Mouse (Mus musculus): ENCODE data around the gene Stap2. TPM values are rescaled to one million over a fixed set of nuclear protein-coding genes. Genes with fewer than 3 reads are reported as not detected.

The Stap2 gene
- polyA plus RNA-seq, 1 experiment from 2014 or later = 6.5 TPM

DNA sequence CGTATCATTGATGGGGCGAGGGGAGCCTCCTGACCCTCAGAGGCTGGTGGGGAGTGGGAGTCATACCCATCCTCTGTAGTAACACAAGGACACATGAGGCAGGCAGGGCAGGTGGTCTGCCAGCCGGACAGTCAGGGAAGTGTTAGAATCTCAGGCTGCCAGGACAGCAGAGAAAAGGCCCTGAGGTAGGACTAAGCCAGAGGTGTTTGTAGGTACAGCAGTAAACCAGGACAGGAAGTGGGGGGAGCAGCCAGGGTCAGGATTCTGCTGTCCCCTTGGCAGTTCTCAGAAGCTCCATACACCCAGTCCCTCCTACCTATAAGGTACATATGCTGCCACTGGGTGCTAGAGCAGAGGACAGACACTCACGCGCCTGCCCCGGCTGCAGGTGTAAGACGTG lies 43.8 kb downstream of the Stap2 start:
- Histone ChIP-seq H3K4me1 (peaks cover 21% of the 10 kb centered on the region), H3K4me2 (replicated peaks) (no peak overlapping the region), H3K27ac (no peak overlapping the region), H3K36me3 (peaks cover 42% of the 10 kb centered on the region), H3K9me3 (replicated peaks) (no peaks in the 10 kb centered on the region), H3K4me3 (no peak overlapping the region), H3K9ac (no peak overlapping the region), H3K27me3 (no peaks in the 10 kb centered on the region)
- WGBS = 94% methylated on average over 7 of the region's 7 CpGs
- no peak for ATAC-seq (ENCODE audit: low FRiP score)

DNA sequence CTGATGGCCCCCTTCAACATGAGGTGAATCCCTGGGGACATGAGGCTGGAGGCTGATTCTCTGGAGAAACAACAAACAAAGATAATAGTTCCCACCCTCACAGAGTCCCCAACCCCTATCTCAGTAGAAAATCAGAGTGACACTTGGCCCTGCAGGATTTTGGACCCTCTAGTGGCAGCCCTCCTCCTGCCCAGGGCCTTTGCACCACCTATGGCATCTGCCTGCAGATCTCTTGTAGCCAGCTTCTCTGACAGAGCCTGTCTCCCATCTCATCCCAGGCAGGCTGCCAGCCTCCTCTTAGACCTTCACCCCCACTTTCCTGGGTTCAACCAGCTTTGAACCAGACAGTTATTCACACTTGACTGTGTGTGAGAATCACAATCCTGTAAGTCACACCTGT lies 44.6 kb downstream of the Stap2 start:
- Histone ChIP-seq H3K27me3 (no peaks in the 10 kb centered on the region), H3K9ac (no peak overlapping the region), H3K9me3 (replicated peaks) (no peaks in the 10 kb centered on the region), H3K4me3 (no peak overlapping the region), H3K4me1 (peaks cover 30% of the 10 kb centered on the region), H3K36me3 (peaks cover 35% of the 10 kb centered on the region), H3K4me2 (replicated peaks) (no peak overlapping the region), H3K27ac (no peak overlapping the region)
- no peak for ATAC-seq (ENCODE audit: low FRiP score)

DNA sequence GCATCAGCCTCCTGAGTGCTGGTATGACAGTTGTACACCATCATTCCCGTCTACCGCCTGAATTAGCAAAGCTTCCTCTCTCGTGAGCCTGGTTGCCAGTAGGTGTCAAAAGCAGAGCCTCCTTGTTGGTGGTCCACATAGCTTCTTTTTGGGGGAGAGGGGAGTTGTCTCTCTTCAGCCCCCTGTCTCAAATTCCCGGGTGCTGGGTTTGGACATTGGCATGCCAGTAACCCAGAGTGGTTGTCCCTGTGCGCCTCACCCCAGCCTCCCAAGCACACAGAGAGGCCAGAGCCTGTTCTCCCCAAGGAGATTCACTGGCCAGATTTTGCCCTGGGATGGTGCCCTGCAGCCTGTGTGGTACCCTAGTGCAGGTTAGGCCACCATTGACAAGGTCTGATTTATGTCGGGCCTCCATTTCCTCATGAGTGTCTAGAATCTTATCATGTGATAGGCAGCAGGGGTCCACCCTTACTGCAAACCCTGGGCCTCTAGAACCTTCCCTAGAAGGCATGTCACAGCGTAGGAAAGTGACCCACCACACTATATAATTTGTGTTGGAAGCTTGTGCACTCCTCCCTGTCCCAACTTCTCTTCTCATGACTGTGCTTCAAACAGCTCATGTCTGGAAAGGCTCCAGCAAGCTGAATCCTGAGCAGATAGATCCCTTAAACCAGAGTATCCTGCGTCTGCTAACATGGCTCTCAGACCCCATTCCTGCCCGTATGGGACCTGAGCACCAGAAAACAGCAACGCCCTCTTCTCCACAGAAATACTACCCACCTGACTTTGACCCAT lies 45.2 kb downstream of the Stap2 start:
- Histone ChIP-seq H3K4me3 (peak overlapping the region; percentile 51), H3K9ac (peak overlapping the region; percentile 41; the same call in 1 of the 2 replicates), H3K9me3 (replicated peaks) (no peaks in the 10 kb centered on the region), H3K27ac (peak overlapping the region; percentile 92), H3K4me2 (replicated peaks) (peak overlapping the region; percentile 65), H3K4me1 (peaks cover 30% of the 10 kb centered on the region), H3K36me3 (peaks cover 29% of the 10 kb centered on the region), H3K27me3 (no peaks in the 10 kb centered on the region)
- 75% methylated on average over 10 of the region's 10 CpGs for WGBS
- no peak for ATAC-seq (ENCODE audit: low FRiP score)

DNA sequence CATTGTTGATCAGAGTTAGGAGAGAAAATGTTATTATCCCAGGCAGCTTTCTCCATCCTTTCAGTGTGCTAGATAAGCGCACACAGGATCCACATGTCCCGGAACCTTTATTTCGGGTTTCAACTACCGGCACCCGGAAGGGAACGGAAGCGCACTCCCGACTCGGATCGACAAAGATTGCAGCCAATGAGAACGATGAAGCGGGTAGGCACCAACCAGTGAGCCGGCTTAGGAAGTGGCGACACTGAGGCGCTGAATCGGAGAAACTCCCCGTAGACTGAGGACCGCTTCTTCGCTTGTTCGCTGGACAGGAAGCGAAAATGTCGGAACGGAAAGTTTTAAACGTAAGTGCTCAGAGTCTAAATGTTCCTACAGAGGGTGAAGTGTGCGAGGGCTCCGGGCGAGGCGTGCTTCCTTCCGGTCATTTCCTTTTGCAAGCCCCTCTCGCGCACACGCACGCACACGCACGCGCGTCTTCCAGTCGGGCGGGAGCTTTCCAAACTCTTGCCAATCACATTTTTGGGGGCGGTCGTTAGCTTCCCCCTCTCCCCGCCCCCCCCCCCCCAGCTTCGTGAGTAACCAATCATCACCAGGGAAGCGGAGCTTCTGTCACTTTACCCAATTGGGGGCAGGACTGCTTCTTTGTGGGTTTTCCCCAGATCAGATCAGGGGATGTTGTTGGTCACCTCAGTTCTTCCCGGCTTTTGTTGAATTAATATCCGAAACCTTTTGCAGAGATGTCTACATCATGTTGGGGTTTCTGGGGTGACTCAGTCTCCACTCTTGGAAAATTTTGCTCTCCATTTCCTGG lies 46.3 kb downstream of the Stap2 start, which contains the start of gene Yju2:
Gene Yju2 (plus strand): TSS at position 182 of the 811 bp plus-strand sequence.
- H3K27ac ChIP-seq = peak within 1 kb of the TSS; percentile 92
- no peaks in the 10 kb centered on the region for H3K9me3 ChIP-seq (replicated peaks)
- H3K4me3 ChIP-seq = peak within 1 kb of the TSS; percentile 51
- H3K9ac ChIP-seq = peak within 1 kb of the TSS; percentile 67
- under 1% methylated on average over 44 of the region's 46 CpGs for WGBS
- H3K4me1 ChIP-seq = peaks cover 30% of the 10 kb centered on the region
- H3K4me2 ChIP-seq (replicated peaks) = peak within 1 kb of the TSS; percentile 65
- H3K27me3 ChIP-seq = peaks cover 10% of the 10 kb centered on the region
- peaks cover 19% of the 10 kb centered on the region for H3K36me3 ChIP-seq
- ATAC-seq (ENCODE audit: low FRiP score) = peak; percentile 90

DNA sequence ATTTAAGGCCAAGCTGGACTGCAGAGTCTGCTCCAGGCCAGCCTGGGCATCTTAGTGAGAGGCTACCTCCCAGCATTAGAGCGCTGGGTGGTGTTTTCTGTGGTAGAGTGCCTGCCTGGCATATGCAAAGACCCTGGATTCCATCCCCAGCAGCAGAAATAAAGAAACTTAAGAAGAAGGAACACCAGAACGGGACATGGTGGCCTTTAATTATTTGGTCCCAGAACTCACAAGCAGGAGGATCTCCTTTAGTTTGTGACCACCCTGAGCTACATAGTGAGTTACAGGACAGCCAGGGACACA lies 46.8 kb downstream of the Stap2 start:
- Histone ChIP-seq H3K9ac (peak overlapping the region; percentile 67), H3K4me1 (peaks cover 30% of the 10 kb centered on the region), H3K4me3 (peak overlapping the region; percentile 51), H3K9me3 (replicated peaks) (no peaks in the 10 kb centered on the region), H3K27me3 (peaks cover 14% of the 10 kb centered on the region), H3K27ac (peak overlapping the region; percentile 92), H3K4me2 (replicated peaks) (peak overlapping the region; percentile 65), H3K36me3 (peaks cover 17% of the 10 kb centered on the region; the same call in 1 of the 2 replicates)
- WGBS = 33% methylated on average over 2 of the region's 2 CpGs
- no peak for ATAC-seq (ENCODE audit: low FRiP score)

DNA sequence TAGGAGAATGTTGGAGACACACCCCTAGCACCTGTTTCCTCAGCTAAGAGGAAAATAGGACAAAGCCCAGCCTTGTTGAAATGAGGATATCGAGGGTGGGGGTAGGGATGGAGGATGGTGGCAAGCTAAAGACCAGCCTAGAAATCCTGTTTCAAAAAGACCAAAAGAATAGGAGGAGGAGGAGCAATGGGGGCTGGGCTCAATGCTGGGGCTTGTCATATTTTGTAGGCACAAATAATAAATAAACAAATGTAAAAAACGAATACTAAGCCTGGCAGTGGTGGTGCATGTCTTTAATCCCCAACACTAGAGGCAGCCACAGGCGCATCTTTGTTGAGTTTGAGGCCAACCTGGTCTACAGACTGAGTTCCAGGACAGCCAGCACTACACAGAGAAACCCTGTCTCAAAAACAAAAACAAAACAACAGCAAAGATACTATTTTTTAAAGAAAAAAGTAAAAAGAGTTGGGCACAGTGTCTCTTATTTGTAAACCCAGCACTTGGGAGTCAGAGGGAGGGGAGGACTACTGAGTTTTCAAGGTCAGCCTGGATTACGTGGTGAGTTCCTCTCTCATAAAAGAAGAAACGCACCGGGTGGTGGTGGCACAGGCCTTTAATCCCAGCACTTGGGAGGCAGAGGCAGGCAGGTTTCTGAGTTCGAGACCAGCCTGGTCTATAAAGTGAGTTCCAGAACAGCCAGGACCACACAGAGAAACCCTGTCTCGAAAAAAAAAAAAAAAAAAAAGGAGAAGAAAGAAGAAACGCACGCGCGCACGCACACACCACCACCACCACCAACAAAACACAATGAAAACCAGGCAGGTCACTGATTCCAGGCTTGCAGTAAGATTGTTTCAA lies 47.4 kb downstream of the Stap2 start:
- peaks cover 14% of the 10 kb centered on the region for H3K27me3 ChIP-seq
- H3K9me3 ChIP-seq (replicated peaks) = no peaks in the 10 kb centered on the region
- peaks cover 27% of the 10 kb centered on the region for H3K4me1 ChIP-seq
- WGBS = 77% methylated on average over 13 of the region's 13 CpGs
- peak overlapping the region; percentile 51 for H3K4me3 ChIP-seq
- peak overlapping the region; percentile 92 for H3K27ac ChIP-seq
- H3K9ac ChIP-seq = peak overlapping the region; percentile 67
- no peak for ATAC-seq (ENCODE audit: low FRiP score)
- H3K4me2 ChIP-seq (replicated peaks) = peak overlapping the region; percentile 65
- H3K36me3 ChIP-seq = peaks cover 17% of the 10 kb centered on the region; the same call in 1 of the 2 replicates

DNA sequence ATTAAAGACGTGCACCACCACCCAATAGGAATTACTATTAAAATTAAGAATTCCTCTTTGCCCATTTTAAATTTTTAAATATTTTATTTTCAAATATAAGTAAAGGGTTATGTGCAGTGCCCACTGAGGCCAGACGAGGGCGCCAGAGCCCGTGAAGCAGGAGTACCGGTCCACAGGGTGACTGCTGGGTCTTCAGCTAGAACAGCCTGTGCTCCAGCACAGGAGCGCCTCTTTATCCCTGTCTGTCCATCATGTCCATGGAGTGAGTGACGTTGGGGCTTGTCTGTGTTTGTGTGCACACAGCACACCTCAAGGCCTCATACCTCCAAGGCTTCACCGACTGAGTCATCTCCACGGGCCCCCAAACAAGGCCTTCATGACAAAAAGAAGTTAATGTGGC lies 48.2 kb downstream of the Stap2 start:
- Histone ChIP-seq H3K9ac (no peak overlapping the region), H3K4me3 (no peak overlapping the region), H3K4me2 (replicated peaks) (peak overlapping the region; percentile 77; the same call in 1 of the 2 replicates), H3K27ac (peak overlapping the region; percentile 55; the same call in 1 of the 2 replicates), H3K36me3 (peaks cover 14% of the 10 kb centered on the region; the same call in 1 of the 2 replicates), H3K4me1 (peaks cover 27% of the 10 kb centered on the region), H3K27me3 (peaks cover 14% of the 10 kb centered on the region), H3K9me3 (replicated peaks) (no peaks in the 10 kb centered on the region)
- 15% methylated on average over 9 of the region's 9 CpGs for WGBS
- peak; percentile 35; the same call in 1 of the 2 replicates for ATAC-seq (ENCODE audit: low FRiP score)

DNA sequence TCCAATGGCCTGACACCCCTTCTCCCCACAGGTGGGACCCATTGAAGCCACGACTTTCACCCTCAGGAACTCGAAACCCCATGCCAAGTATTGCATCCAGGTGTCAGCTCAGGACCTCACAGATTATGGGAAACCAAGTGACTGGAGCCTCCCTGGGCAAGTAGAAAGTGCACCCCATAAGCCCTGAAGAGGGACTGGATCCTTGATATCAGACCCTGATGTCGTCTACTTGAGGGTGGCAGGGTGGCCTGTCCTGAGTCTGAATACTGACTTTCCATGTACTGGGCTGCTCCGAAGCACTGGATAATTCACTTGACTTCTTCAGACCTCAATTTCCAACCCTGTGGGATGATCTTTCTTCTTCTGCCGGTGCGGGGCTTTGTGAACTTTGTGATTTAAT lies 48.8 kb downstream of the Stap2 start:
- Histone ChIP-seq H3K27ac (0 out of 2 replicates have a peak overlapping the region, but pooled peaks have one; percentile 0), H3K4me3 (peak overlapping the region; percentile 45), H3K27me3 (peaks cover 14% of the 10 kb centered on the region), H3K4me2 (replicated peaks) (peak overlapping the region; percentile 77), H3K9me3 (replicated peaks) (no peaks in the 10 kb centered on the region), H3K36me3 (peaks cover 8% of the 10 kb centered on the region; the same call in 1 of the 2 replicates), H3K4me1 (peaks cover 27% of the 10 kb centered on the region), H3K9ac (0 out of 2 replicates have a peak overlapping the region, but pooled peaks have one; percentile 61)
- WGBS = 34% methylated on average over 6 of the region's 6 CpGs
- ATAC-seq (ENCODE audit: low FRiP score) = no peak

DNA sequence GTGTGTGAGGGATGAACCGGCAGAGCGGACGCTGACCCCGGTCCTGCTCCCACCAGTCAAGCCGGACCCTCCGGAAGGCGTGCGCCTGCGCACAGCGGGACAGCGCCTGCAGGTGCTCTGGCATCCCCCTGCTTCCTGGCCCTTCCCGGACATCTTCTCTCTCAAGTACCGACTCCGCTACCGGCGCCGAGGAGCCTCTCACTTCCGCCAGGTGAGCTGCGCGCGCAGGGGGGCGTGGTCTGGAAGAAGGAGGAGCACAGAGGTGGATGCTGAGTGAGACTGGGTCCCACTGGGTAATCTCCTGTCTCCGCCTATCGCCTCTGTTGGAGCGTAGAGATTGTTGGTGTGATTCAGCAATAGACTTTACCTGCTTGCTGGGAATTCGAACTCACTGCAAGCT lies 49.3 kb downstream of the Stap2 start:
- Histone ChIP-seq H3K4me3 (peak overlapping the region; percentile 45), H3K27me3 (peaks cover 14% of the 10 kb centered on the region), H3K27ac (0 out of 2 replicates have a peak overlapping the region, but pooled peaks have one; percentile 30), H3K36me3 (peaks cover 4% of the 10 kb centered on the region; the same call in 1 of the 2 replicates), H3K4me2 (replicated peaks) (peak overlapping the region; percentile 77), H3K9ac (peak overlapping the region; percentile 61), H3K4me1 (peaks cover 27% of the 10 kb centered on the region), H3K9me3 (replicated peaks) (no peaks in the 10 kb centered on the region)
- ATAC-seq (ENCODE audit: low FRiP score) = peak; percentile 12; the same call in 1 of the 2 replicates
- WGBS = under 1% methylated on average over 23 of the region's 26 CpGs

DNA sequence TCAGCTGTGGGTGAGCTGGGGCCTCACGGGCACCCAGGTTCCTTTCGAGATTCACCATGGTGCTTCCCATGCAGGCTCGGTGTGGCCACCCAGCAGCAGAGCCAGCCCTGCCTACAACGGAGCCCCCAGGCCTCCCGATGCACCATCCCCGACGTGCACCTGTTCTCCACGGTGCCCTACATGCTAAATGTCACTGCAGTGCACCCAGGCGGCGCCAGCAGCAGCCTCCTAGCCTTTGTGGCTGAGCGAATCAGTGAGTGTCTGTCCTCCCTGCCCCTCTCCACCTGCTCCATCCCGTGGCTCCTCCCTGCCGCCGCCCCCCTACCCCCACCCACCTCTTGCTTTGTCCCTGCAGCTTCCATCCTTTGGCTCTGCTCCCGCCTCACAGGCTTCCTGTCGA lies 51.2 kb downstream of the Stap2 start:
- Histone ChIP-seq H3K4me1 (peaks cover 21% of the 10 kb centered on the region), H3K9me3 (replicated peaks) (no peaks in the 10 kb centered on the region), H3K36me3 (no peaks in the 10 kb centered on the region), H3K27ac (no peak overlapping the region), H3K4me2 (replicated peaks) (no peak overlapping the region), H3K4me3 (no peak overlapping the region), H3K9ac (no peak overlapping the region), H3K27me3 (peaks cover 14% of the 10 kb centered on the region)
- 38% methylated on average over 16 of the region's 16 CpGs for WGBS
- ATAC-seq (ENCODE audit: low FRiP score) = no peak

DNA sequence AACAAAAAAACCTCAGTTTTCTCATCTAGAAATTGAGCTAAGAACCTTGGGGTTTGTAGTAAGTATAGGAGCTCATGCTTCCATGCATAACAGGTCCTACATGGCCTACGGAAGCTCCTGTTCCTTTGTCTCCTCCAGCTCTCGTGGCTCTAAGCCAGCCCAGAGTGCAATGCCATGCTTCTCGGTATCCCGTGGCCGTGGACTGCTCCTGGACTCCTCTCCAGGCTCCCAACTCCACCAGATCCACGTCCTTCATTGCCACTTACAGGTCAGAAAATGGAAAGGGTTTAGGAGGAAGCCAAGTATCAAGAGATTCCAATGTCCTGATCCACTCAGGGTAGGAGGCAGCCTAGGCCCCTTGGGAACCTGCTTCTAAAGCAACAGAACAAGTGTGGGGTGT lies 51.6 kb downstream of the Stap2 start:
- Histone ChIP-seq H3K9me3 (replicated peaks) (no peaks in the 10 kb centered on the region), H3K9ac (no peak overlapping the region), H3K4me2 (replicated peaks) (no peak overlapping the region), H3K27ac (no peak overlapping the region), H3K4me1 (peaks cover 21% of the 10 kb centered on the region), H3K36me3 (no peaks in the 10 kb centered on the region), H3K27me3 (peaks cover 14% of the 10 kb centered on the region), H3K4me3 (no peak overlapping the region)
- no peak for ATAC-seq (ENCODE audit: low FRiP score)
- WGBS = 80% methylated on average over 6 of the region's 6 CpGs

Data from hindbrain, embryonic 12.5 days (tissue).